Mouse (Mus musculus) cerebellum, adult 11 months (tissue): ENCODE results near the gene Tmem198.
A peak's percentile ranks its signal among the peaks of the same experiment; 100 is the strongest.

Source experiments
- DNase-seq: peaks from one replicate; pipeline ENCODE4 v3.0.0; 2022

Tmem198 gene

GRCm38 (mm10) chr1:75490785-75491551, 11.6 kb downstream of the Tmem198 start:
- DNase-seq = peak; percentile 8

GRCm38 (mm10) chr1:75492579-75493170, 13.3 kb downstream of the Tmem198 start:
- DNase-seq = no peak

GRCm38 (mm10) chr1:75494878-75495548, 15.7 kb downstream of the Tmem198 start:
- DNase-seq = no peak

GRCm38 (mm10) chr1:75498897-75499296, 19.6 kb downstream of the Tmem198 start:
- DNase-seq = no peak

- no peak for DNase-seq
Measured at GRCm38 (mm10) chr1:75499441-75499840, 20.1 kb downstream of the Tmem198 start.

- DNase-seq = no peak
Measured at GRCm38 (mm10) chr1:75501905-75502304, 22.6 kb downstream of the Tmem198 start.

- no peak for DNase-seq
Measured at GRCm38 (mm10) chr1:75502945-75503650, 23.8 kb downstream of the Tmem198 start.

- no peak for DNase-seq
Measured at GRCm38 (mm10) chr1:75503651-75503980, 24.3 kb downstream of the Tmem198 start.

- DNase-seq = no peak
Measured at GRCm38 (mm10) chr1:75504256-75505045, 25.1 kb downstream of the Tmem198 start.

- peak; percentile 86 for DNase-seq
Measured at GRCm38 (mm10) chr1:75505159-75505955, 26.0 kb downstream of the Tmem198 start.

- DNase-seq = peak; percentile 48
Measured at GRCm38 (mm10) chr1:75505956-75506831, 26.9 kb downstream of the Tmem198 start, which contains the start of gene Obsl1. Gene Obsl1 (minus strand): TSS chr1:75506452.

GRCm38 (mm10) chr1:75507006-75507405, 27.7 kb downstream of the Tmem198 start, which contains the start of gene Inha:
Gene Inha (plus strand): TSS chr1:75507077.
- no peak for DNase-seq

- no peak for DNase-seq
Measured at GRCm38 (mm10) chr1:75509586-75509985, 30.3 kb downstream of the Tmem198 start.

- DNase-seq = no peak
Measured at GRCm38 (mm10) chr1:75510154-75510553, 30.8 kb downstream of the Tmem198 start.

GRCm38 (mm10) chr1:75511437-75512210, 32.3 kb downstream of the Tmem198 start:
- no peak for DNase-seq

GRCm38 (mm10) chr1:75512550-75512949, 33.2 kb downstream of the Tmem198 start:
- no peak for DNase-seq

- DNase-seq = no peak
Measured at GRCm38 (mm10) chr1:75516703-75517380, 37.5 kb downstream of the Tmem198 start.

- DNase-seq = no peak
Measured at GRCm38 (mm10) chr1:75517984-75518383, 38.7 kb downstream of the Tmem198 start.

GRCm38 (mm10) chr1:75518427-75518826, 39.1 kb downstream of the Tmem198 start:
- DNase-seq = no peak
